Mouse (Mus musculus) forebrain, embryonic 13.5 days (tissue): ENCODE data around the gene Rfx2. TPM values are rescaled to one million over a fixed set of nuclear protein-coding genes. Genes with fewer than 3 reads are reported as not detected.

Source experiments
- ATAC-seq: fragments of 200-750 bp; cut with Nextera tagmentation; 2 replicates; pipeline ENCODE4 v1.8.0; 2017
- H3K27ac ChIP-seq: fragments of 300-500 bp; sonication (generic); 2 replicates; pipeline ENCODE4 v1.5.1; 2015; ENCODE audit warnings: inconsistent platforms, mild to moderate bottlenecking, moderate library complexity
- H3K27me3 ChIP-seq: fragments of 300-500 bp; sonication (generic); 2 replicates; pipeline ENCODE4 v1.6.1; 2015; ENCODE audit warnings: mild to moderate bottlenecking, inconsistent platforms
- H3K36me3 ChIP-seq: fragments of 300-500 bp; sonication (generic); 2 replicates; pipeline ENCODE4 v1.6.1; 2015; ENCODE audit warnings: mild to moderate bottlenecking, inconsistent platforms; ENCODE audit not compliant: poor library complexity, severe bottlenecking
- H3K4me1 ChIP-seq: fragments of 300-500 bp; sonication (generic); 2 replicates; pipeline ENCODE4 v1.6.1; 2015; ENCODE audit warnings: inconsistent platforms
- H3K4me2 ChIP-seq: fragments of 300-500 bp; sonication (generic); 2 replicates; pipeline ENCODE4 v1.6.1; 2015; ENCODE audit warnings: inconsistent platforms, mild to moderate bottlenecking, moderate library complexity
- H3K4me3 ChIP-seq: fragments of 300-500 bp; sonication (generic); 2 replicates; pipeline ENCODE4 v1.5.1; 2015; ENCODE audit warnings: mild to moderate bottlenecking, inconsistent platforms
- H3K9ac ChIP-seq: fragments of 300-500 bp; sonication (generic); 2 replicates; pipeline ENCODE4 v1.6.1; 2015; ENCODE audit warnings: mild to moderate bottlenecking, inconsistent platforms
- H3K9me3 ChIP-seq: fragments of 300-500 bp; sonication (generic); replicated peaks from 2 replicates; pipeline ENCODE4 v1.6.1; 2016; ENCODE audit warnings: inconsistent platforms
- WGBS: fragments of 180-500 bp; shearing (Covaris S2); methylation state at CpG from one replicate; pipeline ENCODE4 v1.1.7; 2015; 5-methylcytosine and 5-hydroxymethylcytosine counted together
- polyA plus RNA-seq: library from polyadenylated mRNA; unstranded; fragments of >200 nt; fragmentation: Nextera tagmentation; extraction: Ambion mirVana; gene quantifications from 2 replicates; pipeline ENCODE4 v1.2.1, GENCODE M21; 2015

Gene Rfx2
- polyA plus RNA-seq, 1 experiment from 2014 or later = 5.8 TPM

- Histone ChIP-seq H3K36me3 (no peaks in the 10 kb centered on the region), H3K4me2 (peak overlapping the region; percentile 76), H3K9ac (peak overlapping the region; percentile 68), H3K4me3 (peak overlapping the region; percentile 57), H3K27me3 (peaks cover 7% of the 10 kb centered on the region; the same call in 1 of the 2 replicates), H3K4me1 (peaks cover 20% of the 10 kb centered on the region), H3K27ac (no peak overlapping the region), H3K9me3 (no peaks in the 10 kb centered on the region)
- under 1% methylated on average over 27 of the region's 27 CpGs for WGBS
- ATAC-seq = no peak
Measured at GRCm38 (mm10) chr17:56829795-56830194, 1.0 kb downstream of the Rfx2 start.

GRCm38 (mm10) chr17:56829171-56829570 is 1.6 kb downstream of the Rfx2 start:
- no peak overlapping the region for H3K27ac ChIP-seq
- peak overlapping the region; percentile 76 for H3K4me2 ChIP-seq
- 27% methylated on average over 11 of the region's 11 CpGs for WGBS
- H3K27me3 ChIP-seq = peaks cover 7% of the 10 kb centered on the region; the same call in 1 of the 2 replicates
- H3K36me3 ChIP-seq = no peaks in the 10 kb centered on the region
- H3K4me1 ChIP-seq = peaks cover 20% of the 10 kb centered on the region
- H3K4me3 ChIP-seq = peak overlapping the region; percentile 57
- H3K9ac ChIP-seq = peak overlapping the region; percentile 68; the same call in 1 of the 2 replicates
- ATAC-seq = no peak
- no peaks in the 10 kb centered on the region for H3K9me3 ChIP-seq

- H3K4me3 ChIP-seq = no peak overlapping the region
- peaks cover 20% of the 10 kb centered on the region for H3K4me1 ChIP-seq
- H3K36me3 ChIP-seq = no peaks in the 10 kb centered on the region
- ATAC-seq = no peak
- no peak overlapping the region for H3K27ac ChIP-seq
- H3K4me2 ChIP-seq = no peak overlapping the region
- peaks cover 7% of the 10 kb centered on the region; the same call in 1 of the 2 replicates for H3K27me3 ChIP-seq
- WGBS = 98% methylated on average over 2 of the region's 2 CpGs
- H3K9me3 ChIP-seq = no peaks in the 10 kb centered on the region
- H3K9ac ChIP-seq = no peak overlapping the region
Measured at GRCm38 (mm10) chr17:56826718-56827117, 4.1 kb downstream of the Rfx2 start.

- Histone ChIP-seq H3K9ac (no peak overlapping the region), H3K4me3 (no peak overlapping the region), H3K27me3 (no peaks in the 10 kb centered on the region), H3K4me1 (peaks cover 13% of the 10 kb centered on the region), H3K4me2 (no peak overlapping the region), H3K36me3 (no peaks in the 10 kb centered on the region), H3K9me3 (no peaks in the 10 kb centered on the region), H3K27ac (no peak overlapping the region)
- WGBS = 74% methylated on average over 2 of the region's 2 CpGs
- ATAC-seq = no peak
Measured at GRCm38 (mm10) chr17:56823352-56823751, 7.5 kb downstream of the Rfx2 start.

- no peak overlapping the region for H3K4me2 ChIP-seq
- H3K4me3 ChIP-seq = no peak overlapping the region
- H3K36me3 ChIP-seq = no peaks in the 10 kb centered on the region
- H3K9ac ChIP-seq = no peak overlapping the region
- 90% methylated on average over 2 of the region's 2 CpGs for WGBS
- H3K9me3 ChIP-seq = no peaks in the 10 kb centered on the region
- no peak for ATAC-seq
- peaks cover 17% of the 10 kb centered on the region for H3K4me1 ChIP-seq
- H3K27ac ChIP-seq = no peak overlapping the region
- H3K27me3 ChIP-seq = no peaks in the 10 kb centered on the region
Measured at GRCm38 (mm10) chr17:56822380-56822779, 8.4 kb downstream of the Rfx2 start.

GRCm38 (mm10) chr17:56819694-56820111 is 11.1 kb downstream of the Rfx2 start:
- no peaks in the 10 kb centered on the region for H3K9me3 ChIP-seq
- H3K4me3 ChIP-seq = no peak overlapping the region
- no peak overlapping the region for H3K27ac ChIP-seq
- peak; percentile 34 for ATAC-seq
- H3K4me1 ChIP-seq = peaks cover 29% of the 10 kb centered on the region
- WGBS = 81% methylated on average over 8 of the region's 8 CpGs
- 0 out of 2 replicates have a peak overlapping the region, but pooled peaks have one; percentile 7 for H3K9ac ChIP-seq
- no peaks in the 10 kb centered on the region for H3K36me3 ChIP-seq
- no peaks in the 10 kb centered on the region for H3K27me3 ChIP-seq
- no peak overlapping the region for H3K4me2 ChIP-seq

GRCm38 (mm10) chr17:56819032-56819545 is 11.7 kb downstream of the Rfx2 start:
- Histone ChIP-seq H3K36me3 (no peaks in the 10 kb centered on the region), H3K4me1 (peaks cover 35% of the 10 kb centered on the region), H3K27me3 (no peaks in the 10 kb centered on the region), H3K4me3 (no peak overlapping the region), H3K4me2 (no peak overlapping the region), H3K27ac (no peak overlapping the region), H3K9ac (no peak overlapping the region), H3K9me3 (no peaks in the 10 kb centered on the region)
- ATAC-seq = no peak
- 58% methylated on average over 6 of the region's 6 CpGs for WGBS

GRCm38 (mm10) chr17:56818067-56818636 is 12.7 kb downstream of the Rfx2 start:
- Histone ChIP-seq H3K4me3 (no peak overlapping the region), H3K9ac (no peak overlapping the region), H3K36me3 (no peaks in the 10 kb centered on the region), H3K27ac (peak overlapping the region; percentile 41; the same call in 1 of the 2 replicates), H3K4me2 (peak overlapping the region; percentile 24; the same call in 1 of the 2 replicates), H3K27me3 (no peaks in the 10 kb centered on the region), H3K9me3 (no peaks in the 10 kb centered on the region), H3K4me1 (peaks cover 44% of the 10 kb centered on the region)
- ATAC-seq = no peak
- 29% methylated on average over 11 of the region's 11 CpGs for WGBS

- Histone ChIP-seq H3K4me2 (peak overlapping the region; percentile 45), H3K9me3 (no peaks in the 10 kb centered on the region), H3K9ac (no peak overlapping the region), H3K4me1 (peaks cover 67% of the 10 kb centered on the region), H3K27me3 (no peaks in the 10 kb centered on the region), H3K36me3 (no peaks in the 10 kb centered on the region), H3K27ac (peak overlapping the region; percentile 88), H3K4me3 (no peak overlapping the region)
- whole genome bisulfite sequencing = 51% methylated on average over 3 of the region's 3 CpGs
- no peak for ATAC-seq
Measured at GRCm38 (mm10) chr17:56815057-56815345, 15.8 kb downstream of the Rfx2 start.

- peak overlapping the region; percentile 88 for H3K27ac ChIP-seq
- peaks cover 67% of the 10 kb centered on the region for H3K4me1 ChIP-seq
- no peak overlapping the region for H3K4me3 ChIP-seq
- ATAC-seq = peak; percentile 83
- no peak overlapping the region for H3K9ac ChIP-seq
- peak overlapping the region; percentile 45 for H3K4me2 ChIP-seq
- H3K9me3 ChIP-seq = no peaks in the 10 kb centered on the region
- 6% methylated on average over 24 of the region's 24 CpGs for WGBS
- H3K36me3 ChIP-seq = no peaks in the 10 kb centered on the region
- H3K27me3 ChIP-seq = no peaks in the 10 kb centered on the region
Measured at GRCm38 (mm10) chr17:56814316-56815056, 16.3 kb downstream of the Rfx2 start.

- Histone ChIP-seq H3K9ac (peak overlapping the region; percentile 41), H3K4me2 (peak overlapping the region; percentile 27)
Measured at GRCm38 (mm10) chr17:56810245-56810644, 20.6 kb downstream of the Rfx2 start.

GRCm38 (mm10) chr17:56808518-56808917 is 22.3 kb downstream of the Rfx2 start:
- Histone ChIP-seq H3K27me3 (no peaks in the 10 kb centered on the region), H3K4me3 (no peak overlapping the region), H3K4me2 (no peak overlapping the region), H3K27ac (no peak overlapping the region), H3K9ac (no peak overlapping the region), H3K36me3 (no peaks in the 10 kb centered on the region; the same call in 1 of the 2 replicates), H3K9me3 (no peaks in the 10 kb centered on the region), H3K4me1 (peaks cover 39% of the 10 kb centered on the region)
- peak; percentile 90 for ATAC-seq
- 8% methylated on average over 9 of the region's 9 CpGs for WGBS

More at GRCm38 (mm10) chr17:56810245-56810644, 20.6 kb downstream of the Rfx2 start:
- Histone ChIP-seq H3K36me3 (no peaks in the 10 kb centered on the region), H3K4me1 (peaks cover 57% of the 10 kb centered on the region), H3K27me3 (no peaks in the 10 kb centered on the region), H3K4me3 (no peak overlapping the region), H3K27ac (peak overlapping the region; percentile 78), H3K9me3 (no peaks in the 10 kb centered on the region)
- peak; percentile 47 for ATAC-seq
- 0% methylated on average over 3 of the region's 3 CpGs for WGBS
